Mouse (Mus musculus) stomach, embryonic 14.5 days (tissue): ENCODE results near the gene Ttc29. TPM values are rescaled to one million over a fixed set of nuclear protein-coding genes. Genes with fewer than 3 reads are reported as not detected.
A peak's percentile ranks its signal among the peaks of the same experiment; 100 is the strongest.

Experiments used
- ATAC-seq: fragments of 200-750 bp; cut with Nextera tagmentation; 2 replicates; pipeline ENCODE4 v1.8.0; 2017; ENCODE audit warnings: low read depth, moderate TSS enrichment; ENCODE audit not compliant: insufficient number of reproducible peaks, insufficient read depth, low FRiP score
- H3K27ac ChIP-seq: fragments of 300-500 bp; sonication (generic); 2 replicates; pipeline ENCODE4 v1.5.1; 2014; ENCODE audit warnings: mild to moderate bottlenecking, low read length, moderate library complexity, mixed read lengths
- H3K27me3 ChIP-seq: fragments of 300-500 bp; sonication (generic); 2 replicates; pipeline ENCODE4 v1.6.1; 2014; ENCODE audit warnings: low read length, control low read depth, mixed read lengths; ENCODE audit not compliant: control insufficient read depth, insufficient read depth
- H3K36me3 ChIP-seq: fragments of 300-500 bp; sonication (generic); 2 replicates; pipeline ENCODE4 v1.6.1; 2014; ENCODE audit warnings: mild to moderate bottlenecking, control low read depth, low read length, moderate library complexity, mixed read lengths; ENCODE audit not compliant: control insufficient read depth, insufficient read depth
- H3K4me1 ChIP-seq: fragments of 300-500 bp; sonication (generic); 2 replicates; pipeline ENCODE4 v1.6.1; 2014; ENCODE audit warnings: low read length, control low read depth, mixed read lengths; ENCODE audit not compliant: control insufficient read depth, insufficient read depth
- H3K4me2 ChIP-seq: fragments of 300-500 bp; sonication (generic); replicated peaks from 2 replicates; pipeline ENCODE4 v1.6.1; 2014; ENCODE audit warnings: low read depth, low read length, control low read depth
- H3K4me3 ChIP-seq: fragments of 300-500 bp; sonication (generic); 2 replicates; pipeline ENCODE4 v1.5.1; 2014; ENCODE audit warnings: low read depth, low read length, control low read depth
- H3K9ac ChIP-seq: fragments of 300-500 bp; sonication (generic); replicated peaks from 2 replicates; pipeline ENCODE4 v1.6.1; 2014; ENCODE audit warnings: low read depth, mild to moderate bottlenecking, control low read depth, low read length, moderate library complexity, mixed read lengths
- H3K9me3 ChIP-seq: fragments of 300-500 bp; sonication (generic); 2 replicates; pipeline ENCODE4 v1.6.1; 2016; ENCODE audit warnings: low read depth, low read length, control low read depth; ENCODE audit not compliant: control insufficient read depth
- WGBS: fragments of 180-500 bp; shearing (Covaris S2); extraction: QIAGEN DNeasy Blood & Tissue Kit; methylation state at CpG from one replicate; pipeline ENCODE4 v1.1.7; 2014; 5-methylcytosine and 5-hydroxymethylcytosine counted together
- polyA plus RNA-seq: library from polyadenylated mRNA; unstranded; fragments of >200 nt; fragmentation: Nextera tagmentation; extraction: Ambion mirVana; gene quantifications from 2 replicates; pipeline ENCODE4 v1.2.1, GENCODE M21; 2014

Ttc29 gene
- polyA plus RNA-seq, 1 experiment from 2014 or later = not detected

- no peak for ATAC-seq
- Histone ChIP-seq H3K4me3 (no peak overlapping the region), H3K9me3 (no peaks in the 10 kb centered on the region), H3K27me3 (peaks cover 51% of the 10 kb centered on the region), H3K4me1 (0 out of 2 replicates have a peak, but pooled peaks cover 3% of the 10 kb centered on the region), H3K4me2 (no peak overlapping the region), H3K27ac (no peak overlapping the region), H3K36me3 (no peaks in the 10 kb centered on the region), H3K9ac (no peak overlapping the region)
- WGBS = 3% methylated on average over 4 of the region's 4 CpGs
These were observed 218.3 kb downstream of the Ttc29 start for GRCm38 (mm10) chr8:78431356-78431755.

GRCm38 (mm10) chr8:78432451-78432850 is 219.4 kb downstream of the Ttc29 start:
- WGBS = 26% methylated on average over 1 of the region's 1 CpGs

DNA sequence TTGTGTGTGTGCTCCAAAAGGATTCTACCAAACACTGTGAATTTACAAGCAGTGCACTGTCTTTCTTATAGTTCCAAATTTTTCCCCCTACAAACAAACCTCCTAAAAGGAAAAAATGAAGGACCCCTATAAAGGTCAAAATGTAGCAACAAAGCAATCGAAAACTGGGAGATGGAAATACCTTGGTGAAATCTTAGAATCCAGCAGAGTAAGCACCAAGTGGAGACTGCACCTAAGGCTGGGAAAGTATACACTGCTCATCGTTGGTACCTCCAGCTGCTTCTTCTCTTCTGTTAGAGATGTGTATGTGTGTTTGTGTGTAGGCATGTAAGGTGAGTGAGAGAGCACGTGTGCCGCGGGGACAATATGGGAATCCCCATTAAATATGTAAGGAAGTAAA is 220.2 kb downstream of the Ttc29 start:
- Histone ChIP-seq H3K9ac (no peak overlapping the region), H3K4me2 (no peak overlapping the region), H3K36me3 (no peaks in the 10 kb centered on the region), H3K4me3 (no peak overlapping the region), H3K27me3 (peaks cover 56% of the 10 kb centered on the region), H3K27ac (no peak overlapping the region), H3K9me3 (no peaks in the 10 kb centered on the region), H3K4me1 (peaks cover 3% of the 10 kb centered on the region; the same call in 1 of the 2 replicates)
- 17% methylated on average over 5 of the region's 5 CpGs for WGBS
- ATAC-seq = no peak

More at GRCm38 (mm10) chr8:78432451-78432850, 219.4 kb downstream of the Ttc29 start:
- no peak overlapping the region for H3K27ac ChIP-seq
- H3K9ac ChIP-seq = no peak overlapping the region
- no peaks in the 10 kb centered on the region for H3K36me3 ChIP-seq
- no peaks in the 10 kb centered on the region for H3K9me3 ChIP-seq
- H3K4me2 ChIP-seq = no peak overlapping the region
- H3K27me3 ChIP-seq = peaks cover 51% of the 10 kb centered on the region
- peaks cover 3% of the 10 kb centered on the region; the same call in 1 of the 2 replicates for H3K4me1 ChIP-seq
- H3K4me3 ChIP-seq = no peak overlapping the region
- no peak for ATAC-seq

GRCm38 (mm10) chr8:78434340-78434739 is 221.2 kb downstream of the Ttc29 start:
- no peak overlapping the region for H3K4me2 ChIP-seq
- H3K27me3 ChIP-seq = peaks cover 62% of the 10 kb centered on the region
- peaks cover 3% of the 10 kb centered on the region; the same call in 1 of the 2 replicates for H3K4me1 ChIP-seq
- no peak overlapping the region for H3K27ac ChIP-seq
- no peak for ATAC-seq
- WGBS = 4% methylated on average over 8 of the region's 8 CpGs
- no peaks in the 10 kb centered on the region for H3K36me3 ChIP-seq
- H3K9ac ChIP-seq = no peak overlapping the region
- no peaks in the 10 kb centered on the region for H3K9me3 ChIP-seq
- no peak overlapping the region for H3K4me3 ChIP-seq

DNA sequence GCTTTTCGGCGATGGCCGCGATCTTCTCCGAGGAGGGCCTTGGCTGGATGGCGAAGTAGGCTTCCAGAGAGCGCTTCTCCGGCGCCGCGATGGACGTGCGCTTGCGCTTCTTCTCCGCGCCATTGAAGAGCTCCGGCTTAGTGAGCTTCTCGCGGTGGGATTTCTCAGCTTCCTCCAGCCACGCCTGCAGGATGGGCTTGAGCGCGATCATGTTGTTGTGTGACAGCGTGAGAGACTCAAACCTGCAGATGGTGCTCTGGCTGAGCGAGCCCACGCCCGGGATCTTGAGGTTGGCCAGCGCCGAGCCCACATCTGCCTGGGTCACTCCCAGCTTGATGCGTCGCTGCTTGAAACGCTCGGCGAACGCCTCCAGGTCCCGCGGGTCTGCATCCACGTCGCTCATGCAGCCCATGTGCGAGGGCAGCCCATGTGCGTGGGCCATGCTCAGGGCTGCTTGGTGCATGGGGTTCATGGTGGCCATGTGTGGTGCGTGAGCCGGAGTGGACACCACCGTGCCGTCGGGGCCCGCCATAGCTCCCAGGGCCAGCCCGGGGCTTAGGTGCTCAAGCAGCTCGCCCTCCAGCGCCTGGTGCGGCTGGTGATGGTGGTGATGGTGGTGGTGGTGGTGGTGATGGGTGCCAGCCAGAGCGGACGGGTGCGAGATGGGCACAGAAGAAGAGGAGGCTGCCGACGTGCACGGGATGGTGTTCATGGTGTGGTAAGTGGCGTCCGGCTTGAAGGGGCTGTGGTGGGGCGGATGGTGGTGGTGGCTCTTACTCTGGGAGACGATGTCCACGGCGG is 221.9 kb downstream of the Ttc29 start:
- Histone ChIP-seq H3K27me3 (peaks cover 64% of the 10 kb centered on the region), H3K4me3 (peak overlapping the region; percentile 11; the same call in 1 of the 2 replicates), H3K4me1 (peaks cover 3% of the 10 kb centered on the region; the same call in 1 of the 2 replicates), H3K9me3 (no peaks in the 10 kb centered on the region), H3K27ac (no peak overlapping the region), H3K9ac (no peak overlapping the region), H3K36me3 (no peaks in the 10 kb centered on the region), H3K4me2 (no peak overlapping the region)
- WGBS = 1% methylated on average over 62 of the region's 62 CpGs
- ATAC-seq = no peak

GRCm38 (mm10) chr8:78435624-78435960 is 222.5 kb downstream of the Ttc29 start:
- WGBS = under 1% methylated on average over 18 of the region's 18 CpGs
- Histone ChIP-seq H3K27ac (no peak overlapping the region), H3K9me3 (no peaks in the 10 kb centered on the region), H3K4me1 (peaks cover 3% of the 10 kb centered on the region; the same call in 1 of the 2 replicates), H3K9ac (no peak overlapping the region), H3K27me3 (peaks cover 66% of the 10 kb centered on the region), H3K4me2 (no peak overlapping the region; the same call in 1 of the 2 replicates), H3K4me3 (peak overlapping the region; percentile 29; the same call in 1 of the 2 replicates), H3K36me3 (no peaks in the 10 kb centered on the region)
- ATAC-seq = no peak

DNA sequence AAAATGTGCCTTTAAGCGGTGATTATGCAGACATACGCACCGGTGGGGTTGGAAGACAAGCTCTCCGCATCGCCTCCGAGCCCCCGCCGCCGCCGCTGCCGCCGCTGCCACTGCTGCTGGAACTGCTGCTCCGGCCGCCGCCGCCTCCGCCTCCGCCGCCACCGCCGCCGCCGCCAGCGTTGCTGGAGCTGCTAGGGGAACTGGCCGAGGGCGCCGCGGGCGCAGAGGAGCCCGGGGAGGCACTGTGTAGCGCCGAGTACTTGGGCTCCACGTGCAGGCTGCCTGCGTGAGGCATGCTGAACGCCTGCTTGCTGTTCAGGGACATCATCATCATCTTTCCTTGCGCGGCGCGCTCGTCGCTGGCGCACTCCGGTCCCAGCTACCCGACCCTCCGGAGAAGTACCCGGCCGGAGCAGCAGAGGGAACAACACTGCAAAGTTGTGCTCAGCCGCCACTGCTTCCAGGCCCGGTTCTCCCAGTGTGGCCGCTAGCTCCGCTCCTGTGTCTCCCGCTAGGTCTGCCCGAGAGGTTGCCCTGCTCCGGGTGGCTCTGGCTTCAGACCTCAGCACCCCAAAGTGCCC is 223.1 kb downstream of the Ttc29 start, which contains the start of gene Pou4f2:
Gene Pou4f2 (minus strand): TSS at position 575 of the 581 bp plus-strand sequence.
- H3K9ac ChIP-seq = no peak within 1 kb of the TSS
- H3K9me3 ChIP-seq = no peaks in the 10 kb centered on the region
- peaks cover 68% of the 10 kb centered on the region for H3K27me3 ChIP-seq
- H3K27ac ChIP-seq = no peak within 1 kb of the TSS
- no peak; the same call in 1 of the 2 replicates for ATAC-seq
- peak within 1 kb of the TSS; percentile 51 for H3K4me2 ChIP-seq
- 1% methylated on average over 41 of the region's 54 CpGs for WGBS
- peaks cover 3% of the 10 kb centered on the region; the same call in 1 of the 2 replicates for H3K4me1 ChIP-seq
- no peaks in the 10 kb centered on the region for H3K36me3 ChIP-seq
- peak within 1 kb of the TSS; percentile 29 for H3K4me3 ChIP-seq

GRCm38 (mm10) chr8:78436661-78437060 is 223.6 kb downstream of the Ttc29 start:
- Histone ChIP-seq H3K4me2 (peak overlapping the region; percentile 51), H3K9me3 (no peaks in the 10 kb centered on the region), H3K36me3 (no peaks in the 10 kb centered on the region), H3K27me3 (peaks cover 72% of the 10 kb centered on the region), H3K4me1 (peaks cover 3% of the 10 kb centered on the region; the same call in 1 of the 2 replicates), H3K27ac (no peak overlapping the region), H3K4me3 (peak overlapping the region; percentile 29), H3K9ac (no peak overlapping the region)
- 0% methylated on average over 19 of the region's 25 CpGs for WGBS
- peak; percentile 42; the same call in 1 of the 2 replicates for ATAC-seq
